Mouse (Mus musculus): ENCODE measurements at regions not wholly inside any gene's neighbourhood (a gene's known extent, or its start where the extent isn't known, plus 50 kb on each side); places are given as distances from the start of the nearest gene placed in this dataset.

- DNase-seq: no peak
These were observed 151.4 kb upstream of the Grik3 start for GRCm38 (mm10) chr4:125339056-125339455.

- DNase-seq: no peak
These were observed 161.7 kb upstream of the Grik3 start for GRCm38 (mm10) chr4:125328806-125329205.

- no peak for DNase-seq
These were observed 166.0 kb upstream of the Grik3 start for GRCm38 (mm10) chr4:125324495-125324894.

GRCm38 (mm10) chr4:125319343-125319742 is 171.2 kb upstream of the Grik3 start:
- no peak for DNase-seq

GRCm38 (mm10) chr4:125318293-125318692 is 172.2 kb upstream of the Grik3 start:
- no peak for DNase-seq

GRCm38 (mm10) chr4:125316876-125317275 is 173.6 kb upstream of the Grik3 start:
- peak; percentile 71 for DNase-seq

- peak; percentile 61 for DNase-seq
These were observed 174.7 kb upstream of the Grik3 start for GRCm38 (mm10) chr4:125315818-125316217.

GRCm38 (mm10) chr4:125313892-125314291 is 176.6 kb upstream of the Grik3 start:
- no peak for DNase-seq

- no peak for DNase-seq
These were observed 177.2 kb upstream of the Grik3 start for GRCm38 (mm10) chr4:125313252-125313651.

GRCm38 (mm10) chr4:125308171-125308570 is 180.5 kb upstream of the Zc3h12a start:
- DNase-seq: no peak

- DNase-seq: no peak
These were observed 178.1 kb upstream of the Zc3h12a start for GRCm38 (mm10) chr4:125305766-125306165.

GRCm38 (mm10) chr4:125302660-125303059 is 175.0 kb upstream of the Zc3h12a start:
- no peak for DNase-seq

- peak; percentile 63 for DNase-seq
These were observed 173.1 kb upstream of the Zc3h12a start for GRCm38 (mm10) chr4:125300503-125301457.

- DNase-seq: no peak
These were observed 163.1 kb upstream of the Zc3h12a start for GRCm38 (mm10) chr4:125290761-125291160.

- no peak for DNase-seq
These were observed 162.1 kb upstream of the Zc3h12a start for GRCm38 (mm10) chr4:125289709-125290108.

- DNase-seq: peak; percentile 62
These were observed 161.4 kb upstream of the Zc3h12a start for GRCm38 (mm10) chr4:125289031-125289449.

- no peak for DNase-seq
These were observed 155.3 kb upstream of the Zc3h12a start for GRCm38 (mm10) chr4:125282974-125283319.

- DNase-seq: peak; percentile 57
These were observed 154.7 kb upstream of the Zc3h12a start for GRCm38 (mm10) chr4:125282154-125282973.

GRCm38 (mm10) chr4:125279165-125279564 is 151.5 kb upstream of the Zc3h12a start:
- no peak for DNase-seq

- no peak for DNase-seq
These were observed 149.2 kb upstream of the Zc3h12a start for GRCm38 (mm10) chr4:125276861-125277260.

- DNase-seq: peak; percentile 15
These were observed 147.6 kb upstream of the Zc3h12a start for GRCm38 (mm10) chr4:125275259-125275658.

- DNase-seq: no peak
These were observed 143.3 kb upstream of the Zc3h12a start for GRCm38 (mm10) chr4:125270951-125271350.

- DNase-seq: no peak
These were observed 138.6 kb upstream of the Zc3h12a start for GRCm38 (mm10) chr4:125266212-125266611.

- peak; percentile 43 for DNase-seq
These were observed 137.9 kb upstream of the Zc3h12a start for GRCm38 (mm10) chr4:125265575-125265974.

All from right cerebral cortex, postnatal 14 days (tissue).